Mouse (Mus musculus): ENCODE data around the gene Allc.

DNA sequence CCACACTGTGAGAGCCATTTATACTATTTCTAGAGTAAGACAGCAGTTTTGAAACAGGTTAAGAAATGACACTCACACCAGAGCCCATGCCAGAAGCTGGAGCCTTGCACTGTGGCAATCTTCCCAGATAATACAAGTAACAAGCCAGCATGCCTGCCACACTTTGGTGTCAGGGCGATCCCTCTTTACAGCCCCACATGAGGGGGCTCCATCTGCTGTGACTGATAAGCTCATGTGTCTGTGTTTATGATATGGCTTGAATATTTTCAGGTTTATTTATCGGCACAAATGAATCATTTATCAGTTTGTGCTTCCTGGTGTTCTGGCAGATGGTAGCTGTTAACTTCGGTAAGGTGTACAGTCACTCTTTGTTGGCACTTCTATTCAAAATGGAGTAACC, 4.2 kb downstream of the Allc start:
- TF ChIP-seq CTCF (IDR thresholded peaks at IDR 0.05; ENCODE audit: control insufficient read depth, insufficient read depth, low read length): no peak
- no peak for TF ChIP-seq POLR2A (IDR thresholded peaks at IDR 0.05; ENCODE audit: borderline replicate concordance, control insufficient read depth, low read depth, low read length)

All from bone marrow, adult 2 months (tissue).